Mouse (Mus musculus) forebrain, embryonic 12.5 days (tissue): ENCODE measurements around the gene 1810049J17Rik. TPM values are rescaled to one million over a fixed set of nuclear protein-coding genes. Genes with fewer than 3 reads are reported as not detected.

ENCODE experiments used
- ATAC-seq: fragments of 200-750 bp; cut with Nextera tagmentation; 2 replicates; pipeline ENCODE4 v1.8.0; 2017; ENCODE audit warnings: moderate TSS enrichment; ENCODE audit not compliant: low FRiP score
- H3K27ac ChIP-seq: fragments of 300-500 bp; sonication (generic); 2 replicates; pipeline ENCODE4 v1.5.1; 2016; ENCODE audit warnings: mild to moderate bottlenecking
- H3K27me3 ChIP-seq: fragments of 300-500 bp; sonication (generic); 2 replicates; pipeline ENCODE4 v1.6.1; 2016; ENCODE audit warnings: mild to moderate bottlenecking
- H3K36me3 ChIP-seq: fragments of 300-500 bp; sonication (generic); replicated peaks from 2 replicates; pipeline ENCODE4 v1.6.1; 2016; ENCODE audit warnings: mild to moderate bottlenecking
- H3K4me1 ChIP-seq: fragments of 300-500 bp; sonication (generic); 2 replicates; pipeline ENCODE4 v1.6.1; 2016
- H3K4me2 ChIP-seq: fragments of 300-500 bp; sonication (generic); 2 replicates; pipeline ENCODE4 v1.6.1; 2016; ENCODE audit warnings: mild to moderate bottlenecking, moderate library complexity
- H3K4me3 ChIP-seq: fragments of 300-500 bp; sonication (generic); replicated peaks from 2 replicates; pipeline ENCODE4 v1.5.1; 2016; ENCODE audit warnings: mild to moderate bottlenecking
- H3K9ac ChIP-seq: fragments of 300-500 bp; sonication (generic); 2 replicates; pipeline ENCODE4 v1.6.1; 2016; ENCODE audit warnings: mild to moderate bottlenecking
- H3K9me3 ChIP-seq: fragments of 300-500 bp; sonication (generic); 2 replicates; pipeline ENCODE4 v1.6.1; 2016
- WGBS: fragments of 180-500 bp; shearing (Covaris S2); methylation state at CpG from one replicate; pipeline ENCODE4 v1.1.7; 2016; 5-methylcytosine and 5-hydroxymethylcytosine counted together
- polyA plus RNA-seq: library from polyadenylated mRNA; unstranded; fragments of >200 nt; fragmentation: Nextera tagmentation; extraction: Ambion mirVana; gene quantifications from 2 replicates; pipeline ENCODE4 v1.2.1, GENCODE M21; 2016

The 1810049J17Rik gene
- polyA plus RNA-seq, 1 experiment from 2014 or later = not detected

GRCm38 (mm10) chr15:12296228-12296627, 25.5 kb downstream of the 1810049J17Rik start:
- Histone ChIP-seq H3K9me3 (no peaks in the 10 kb centered on the region), H3K9ac (no peak overlapping the region), H3K27ac (no peak overlapping the region), H3K4me1 (no peaks in the 10 kb centered on the region), H3K4me2 (no peak overlapping the region), H3K36me3 (no peaks in the 10 kb centered on the region), H3K4me3 (no peak overlapping the region), H3K27me3 (no peaks in the 10 kb centered on the region)
- WGBS = 68% methylated on average over 2 of the region's 2 CpGs
- ATAC-seq = no peak

- Histone ChIP-seq H3K27me3 (no peaks in the 10 kb centered on the region), H3K4me3 (no peak overlapping the region), H3K9me3 (0 out of 2 replicates have a peak, but pooled peaks cover 1% of the 10 kb centered on the region), H3K9ac (no peak overlapping the region), H3K4me1 (no peaks in the 10 kb centered on the region), H3K4me2 (no peak overlapping the region), H3K36me3 (no peaks in the 10 kb centered on the region), H3K27ac (no peak overlapping the region)
- 93% methylated on average over 2 of the region's 2 CpGs for WGBS
- ATAC-seq = no peak
These were observed 29.9 kb downstream of the 1810049J17Rik start for GRCm38 (mm10) chr15:12291757-12292156.

- no peak for ATAC-seq
- no peaks in the 10 kb centered on the region for H3K36me3 ChIP-seq
- 0 out of 2 replicates have a peak, but pooled peaks cover 4% of the 10 kb centered on the region for H3K9me3 ChIP-seq
- H3K4me3 ChIP-seq = no peak overlapping the region
- no peaks in the 10 kb centered on the region for H3K27me3 ChIP-seq
- no peak overlapping the region for H3K9ac ChIP-seq
- 86% methylated on average over 7 of the region's 7 CpGs for WGBS
- no peaks in the 10 kb centered on the region for H3K4me1 ChIP-seq
- H3K27ac ChIP-seq = no peak overlapping the region
- H3K4me2 ChIP-seq = no peak overlapping the region
These were observed 31.4 kb downstream of the 1810049J17Rik start for GRCm38 (mm10) chr15:12290330-12290729.

- Histone ChIP-seq H3K27ac (no peak overlapping the region), H3K4me1 (no peaks in the 10 kb centered on the region), H3K4me3 (no peak overlapping the region), H3K27me3 (no peaks in the 10 kb centered on the region), H3K9me3 (0 out of 2 replicates have a peak, but pooled peaks cover 4% of the 10 kb centered on the region), H3K36me3 (no peaks in the 10 kb centered on the region), H3K9ac (no peak overlapping the region), H3K4me2 (no peak overlapping the region)
- ATAC-seq = no peak
- whole genome bisulfite sequencing = 93% methylated on average over 5 of the region's 5 CpGs
These were observed 36.2 kb downstream of the 1810049J17Rik start for GRCm38 (mm10) chr15:12285535-12285809.

- no peak overlapping the region for H3K27ac ChIP-seq
- ATAC-seq = no peak
- no peak overlapping the region for H3K9ac ChIP-seq
- H3K9me3 ChIP-seq = 0 out of 2 replicates have a peak, but pooled peaks cover 4% of the 10 kb centered on the region
- no peaks in the 10 kb centered on the region for H3K27me3 ChIP-seq
- H3K4me3 ChIP-seq = no peak overlapping the region
- H3K4me1 ChIP-seq = no peaks in the 10 kb centered on the region
- H3K4me2 ChIP-seq = no peak overlapping the region
- no peaks in the 10 kb centered on the region for H3K36me3 ChIP-seq
- 90% methylated on average over 6 of the region's 6 CpGs for WGBS
These were observed 36.7 kb downstream of the 1810049J17Rik start for GRCm38 (mm10) chr15:12284794-12285534.

- Histone ChIP-seq H3K4me1 (no peaks in the 10 kb centered on the region), H3K4me3 (no peak overlapping the region), H3K9ac (no peak overlapping the region), H3K27me3 (no peaks in the 10 kb centered on the region), H3K36me3 (no peaks in the 10 kb centered on the region), H3K4me2 (no peak overlapping the region), H3K9me3 (no peaks in the 10 kb centered on the region), H3K27ac (no peak overlapping the region)
- ATAC-seq = no peak
- 87% methylated on average over 1 of the region's 1 CpGs for WGBS
These were observed 41.9 kb downstream of the 1810049J17Rik start for GRCm38 (mm10) chr15:12279816-12280215.

GRCm38 (mm10) chr15:12275091-12275623, 46.5 kb downstream of the 1810049J17Rik start:
- Histone ChIP-seq H3K27me3 (no peaks in the 10 kb centered on the region), H3K36me3 (peaks cover 8% of the 10 kb centered on the region), H3K27ac (no peak overlapping the region), H3K4me2 (no peak overlapping the region), H3K9me3 (no peaks in the 10 kb centered on the region), H3K4me3 (no peak overlapping the region), H3K4me1 (no peaks in the 10 kb centered on the region), H3K9ac (no peak overlapping the region)
- WGBS = 77% methylated on average over 4 of the region's 4 CpGs
- ATAC-seq = no peak

GRCm38 (mm10) chr15:12274053-12274769, 47.5 kb downstream of the 1810049J17Rik start:
- no peaks in the 10 kb centered on the region for H3K27me3 ChIP-seq
- H3K4me3 ChIP-seq = no peak overlapping the region
- H3K36me3 ChIP-seq = peaks cover 16% of the 10 kb centered on the region
- H3K9ac ChIP-seq = no peak overlapping the region
- H3K9me3 ChIP-seq = no peaks in the 10 kb centered on the region
- no peak overlapping the region for H3K27ac ChIP-seq
- no peak for ATAC-seq
- H3K4me2 ChIP-seq = no peak overlapping the region
- H3K4me1 ChIP-seq = no peaks in the 10 kb centered on the region
- WGBS = 67% methylated on average over 4 of the region's 4 CpGs

- Histone ChIP-seq H3K36me3 (peaks cover 16% of the 10 kb centered on the region), H3K9ac (no peak overlapping the region), H3K4me2 (no peak overlapping the region), H3K9me3 (no peaks in the 10 kb centered on the region), H3K27me3 (no peaks in the 10 kb centered on the region), H3K4me1 (no peaks in the 10 kb centered on the region), H3K27ac (no peak overlapping the region), H3K4me3 (no peak overlapping the region)
- 87% methylated on average over 12 of the region's 12 CpGs for WGBS
- no peak for ATAC-seq
These were observed 48.2 kb downstream of the 1810049J17Rik start for GRCm38 (mm10) chr15:12273325-12274052.

Other genes starting within 250 kb of the 1810049J17Rik start
- 117 and 131 TPM in 2 replicates for gene Zfr, start 204.1 kb downstream of the 1810049J17Rik start, polyA plus RNA-seq
- gene Mtmr12, start 116.9 kb downstream of the 1810049J17Rik start, polyA plus RNA-seq = 15.7 and 16.3 TPM in 2 replicates
- 85.3 and 88.5 TPM in 2 replicates for gene Golph3, start 449 bp downstream of the 1810049J17Rik start, polyA plus RNA-seq